Mouse (Mus musculus): ENCODE data around the gene Slc1a7. TPM values are rescaled to one million over a fixed set of nuclear protein-coding genes. Genes with fewer than 3 reads are reported as not detected.

Gene Slc1a7
- polyA plus RNA-seq, 1 experiment, result 0.10 TPM

- Histone ChIP-seq H3K4me1 (ENCODE audit: control insufficient read depth, insufficient read depth, low read length) (peaks cover 11% of the 10 kb centered on the region; the same call in 1 of the 2 replicates), H3K27me3 (ENCODE audit: control insufficient read depth, insufficient read depth, low read length) (no peaks in the 10 kb centered on the region)
- TF ChIP-seq CTCF (IDR thresholded peaks at IDR 0.05; ENCODE audit: borderline replicate concordance, insufficient read depth, low read depth, low read length) (no peak), POLR2A (IDR thresholded peaks at IDR 0.05; ENCODE audit: borderline replicate concordance, insufficient read depth, low read length) (no peak)
Observed at GRCm38 (mm10) chr4:108025269-108025668, 57.1 kb downstream of the Slc1a7 start.

GRCm38 (mm10) chr4:108026193-108026592, 58.1 kb downstream of the Slc1a7 start:
- Histone ChIP-seq H3K27me3 (ENCODE audit: control insufficient read depth, insufficient read depth, low read length) (no peaks in the 10 kb centered on the region), H3K27ac (ENCODE audit: insufficient read depth, low read length) (no peak overlapping the region), H3K4me3 (replicated peaks; ENCODE audit: insufficient read depth, low read depth, low read length) (no peak overlapping the region), H3K4me1 (ENCODE audit: control insufficient read depth, insufficient read depth, low read length) (peaks cover 14% of the 10 kb centered on the region; the same call in 1 of the 2 replicates)
- DNase-seq, result no peak
- TF ChIP-seq POLR2A (IDR thresholded peaks at IDR 0.05; ENCODE audit: borderline replicate concordance, insufficient read depth, low read length), result no peak
- no peak for TF ChIP-seq CTCF (IDR thresholded peaks at IDR 0.05; ENCODE audit: borderline replicate concordance, insufficient read depth, low read depth, low read length)
- WGBS, result 72% methylated on average over 3 of the region's 3 CpGs

More at GRCm38 (mm10) chr4:108025269-108025668, 57.1 kb downstream of the Slc1a7 start:
- no peak for DNase-seq
- 45% methylated on average over 10 of the region's 10 CpGs for WGBS
- Histone ChIP-seq H3K27ac (ENCODE audit: insufficient read depth, low read length) (no peak overlapping the region), H3K4me3 (replicated peaks; ENCODE audit: insufficient read depth, low read depth, low read length) (no peak overlapping the region)

- Histone ChIP-seq H3K4me1 (ENCODE audit: control insufficient read depth, insufficient read depth, low read length) (peaks cover 4% of the 10 kb centered on the region; the same call in 1 of the 2 replicates), H3K27me3 (ENCODE audit: control insufficient read depth, insufficient read depth, low read length) (no peaks in the 10 kb centered on the region), H3K27ac (ENCODE audit: insufficient read depth, low read length) (no peak overlapping the region), H3K4me3 (replicated peaks; ENCODE audit: insufficient read depth, low read depth, low read length) (no peak overlapping the region)
- WGBS, result 18% methylated on average over 22 of the region's 22 CpGs
- no peak for DNase-seq
- TF ChIP-seq CTCF (IDR thresholded peaks at IDR 0.05; ENCODE audit: borderline replicate concordance, insufficient read depth, low read depth, low read length) (no peak), POLR2A (IDR thresholded peaks at IDR 0.05; ENCODE audit: borderline replicate concordance, insufficient read depth, low read length) (no peak)
Observed at GRCm38 (mm10) chr4:108030888-108031501, 62.9 kb downstream of the Slc1a7 start.

- WGBS, result 2% methylated on average over 82 of the region's 86 CpGs
- TF ChIP-seq CTCF (IDR thresholded peaks at IDR 0.05; ENCODE audit: borderline replicate concordance, insufficient read depth, low read depth, low read length), result no peak
- no peak for TF ChIP-seq POLR2A (IDR thresholded peaks at IDR 0.05; ENCODE audit: borderline replicate concordance, insufficient read depth, low read length)
Observed at GRCm38 (mm10) chr4:108031502-108032351, 63.6 kb downstream of the Slc1a7 start.

GRCm38 (mm10) chr4:108032352-108032849, 64.3 kb downstream of the Slc1a7 start:
- TF ChIP-seq POLR2A (IDR thresholded peaks at IDR 0.05; ENCODE audit: borderline replicate concordance, insufficient read depth, low read length) (no peak), CTCF (IDR thresholded peaks at IDR 0.05; ENCODE audit: borderline replicate concordance, insufficient read depth, low read depth, low read length) (no peak)
- Histone ChIP-seq H3K27ac (ENCODE audit: insufficient read depth, low read length) (no peak overlapping the region), H3K4me1 (ENCODE audit: control insufficient read depth, insufficient read depth, low read length) (peaks cover 4% of the 10 kb centered on the region; the same call in 1 of the 2 replicates), H3K4me3 (replicated peaks; ENCODE audit: insufficient read depth, low read depth, low read length) (no peak overlapping the region), H3K27me3 (ENCODE audit: control insufficient read depth, insufficient read depth, low read length) (no peaks in the 10 kb centered on the region)
- WGBS, result 72% methylated on average over 11 of the region's 11 CpGs
- no peak for DNase-seq

More at GRCm38 (mm10) chr4:108031502-108032351, 63.6 kb downstream of the Slc1a7 start:
- peak overlapping the region; percentile 37 for H3K4me3 ChIP-seq (replicated peaks; ENCODE audit: insufficient read depth, low read depth, low read length)
- H3K27me3 ChIP-seq (ENCODE audit: control insufficient read depth, insufficient read depth, low read length), result no peaks in the 10 kb centered on the region
- DNase-seq, result peak; percentile 41 to 45
- no peak overlapping the region for H3K27ac ChIP-seq (ENCODE audit: insufficient read depth, low read length)
- H3K4me1 ChIP-seq (ENCODE audit: control insufficient read depth, insufficient read depth, low read length), result peaks cover 4% of the 10 kb centered on the region; the same call in 1 of the 2 replicates

GRCm38 (mm10) chr4:108033041-108033764, 65.1 kb downstream of the Slc1a7 start:
- DNase-seq, result no peak
- 92% methylated on average over 8 of the region's 8 CpGs for WGBS
- Histone ChIP-seq H3K4me3 (replicated peaks; ENCODE audit: insufficient read depth, low read depth, low read length) (no peak overlapping the region), H3K27me3 (ENCODE audit: control insufficient read depth, insufficient read depth, low read length) (no peaks in the 10 kb centered on the region), H3K27ac (ENCODE audit: insufficient read depth, low read length) (no peak overlapping the region), H3K4me1 (ENCODE audit: control insufficient read depth, insufficient read depth, low read length) (peaks cover 4% of the 10 kb centered on the region; the same call in 1 of the 2 replicates)
- TF ChIP-seq POLR2A (IDR thresholded peaks at IDR 0.05; ENCODE audit: borderline replicate concordance, insufficient read depth, low read length) (no peak), CTCF (IDR thresholded peaks at IDR 0.05; ENCODE audit: borderline replicate concordance, insufficient read depth, low read depth, low read length) (no peak)

GRCm38 (mm10) chr4:108037027-108037426, 68.9 kb downstream of the Slc1a7 start:
- 59% methylated on average over 8 of the region's 8 CpGs for WGBS
- no peak for DNase-seq
- H3K4me1 ChIP-seq (ENCODE audit: control insufficient read depth, insufficient read depth, low read length), result no peaks in the 10 kb centered on the region
- H3K27me3 ChIP-seq (ENCODE audit: control insufficient read depth, insufficient read depth, low read length), result no peaks in the 10 kb centered on the region
- TF ChIP-seq POLR2A (IDR thresholded peaks at IDR 0.05; ENCODE audit: borderline replicate concordance, insufficient read depth, low read length), result no peak
- TF ChIP-seq CTCF (IDR thresholded peaks at IDR 0.05; ENCODE audit: borderline replicate concordance, insufficient read depth, low read depth, low read length), result no peak
- no peak overlapping the region for H3K27ac ChIP-seq (ENCODE audit: insufficient read depth, low read length)
- no peak overlapping the region for H3K4me3 ChIP-seq (replicated peaks; ENCODE audit: insufficient read depth, low read depth, low read length)

Data from cerebellum, adult 2 months (tissue).